Mouse (Mus musculus) spleen, postnatal 4 days (tissue): ENCODE measurements around the gene Olfr142.
"Not testable (repeated sequence)": the region's sequence is repeated elsewhere in the genome, so short reads cannot be mapped to it uniquely, and the experiment has no call there.

ENCODE experiments used
- DNase-seq, 2 experiments: peaks; one replicate each; pipeline ENCODE4 v3.0.0; 2022; ENCODE audit warnings: low spot score in 2 of 2

Gene Olfr142

GRCm38 (mm10) chr2:90257492-90257891, at the start of gene Olfr142:
Gene Olfr142, minus strand, starts transcription at chr2:90257592.
- DNase-seq, result no peak

- DNase-seq, result no peak
These were observed 35.3 kb upstream of the Olfr142 start, which contains the start of gene Olfr1272 for GRCm38 (mm10) chr2:90292741-90293140. Gene Olfr1272, minus strand, starts transcription at chr2:90292841.

GRCm38 (mm10) chr2:90270932-90271331, 13.5 kb upstream of the Olfr142 start, which contains the start of gene Olfr1271:
Gene Olfr1271, minus strand, starts transcription at chr2:90271032.
- no peak for DNase-seq

- DNase-seq, result not testable (repeated sequence)
These were observed 33.0 kb downstream of the Olfr142 start, which contains the start of gene Olfr1506 for GRCm38 (mm10) chr2:90224393-90224792. Gene Olfr1506, minus strand, starts transcription at chr2:90224493.
